Comparison of ENCODE assay signal across 15 mouse cellular contexts in the genomic region with DNA sequence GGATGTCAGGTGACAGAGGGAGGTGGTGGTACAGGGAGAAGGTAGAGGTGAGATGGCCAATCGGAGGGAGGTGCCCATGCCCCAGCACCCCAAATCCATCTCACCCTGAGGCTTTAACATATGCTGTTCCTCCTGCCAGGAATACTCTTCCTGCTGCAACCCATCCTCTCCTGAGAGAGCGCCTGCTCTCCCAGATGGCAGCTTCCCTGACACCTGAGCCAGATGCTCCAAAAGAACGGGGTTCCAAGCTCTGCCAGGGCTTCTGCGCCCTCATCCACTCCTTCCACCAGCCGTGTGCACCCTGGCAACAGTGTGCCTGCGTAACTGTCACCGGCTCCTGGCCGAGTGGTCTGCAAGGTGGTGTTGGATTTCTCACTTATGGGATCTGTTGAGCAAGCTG. TPM values are rescaled to one million over a fixed set of nuclear protein-coding genes. Genes with fewer than 3 reads are reported as not detected.
"Had no signal": no experiment of that assay in that cellular context is flagged by ENCODE, and none has a peak within 500 bp of the region (broad histone marks: within the 10 kb centered on the region; RNA-seq: fewer than 3 reads in every experiment).

No protein-coding gene starts in this region.

- ATAC-seq: lung, postnatal 0 days; midbrain, embryonic 15.5 days had no signal

- H3K36me3 ChIP-seq: kidney, embryonic 15.5 days; limb, embryonic 10.5 days; liver, embryonic 15.5 days; midbrain, embryonic 15.5 days; neural tube, embryonic 12.5 days had no signal

- H3K27ac ChIP-seq: kidney, embryonic 15.5 days; limb, embryonic 10.5 days; liver, embryonic 15.5 days; midbrain, embryonic 15.5 days; neural tube, embryonic 12.5 days; stomach, postnatal 0 days had no signal

- H3K9ac ChIP-seq: kidney, embryonic 15.5 days; liver, embryonic 15.5 days; midbrain, embryonic 15.5 days; neural tube, embryonic 12.5 days had no signal

- H3K4me3 ChIP-seq: kidney, embryonic 15.5 days; limb, embryonic 10.5 days; liver, embryonic 15.5 days; midbrain, embryonic 15.5 days; neural tube, embryonic 12.5 days had no signal

- H3K4me2 ChIP-seq: kidney, embryonic 15.5 days; liver, embryonic 11.5 days; liver, embryonic 15.5 days; midbrain, embryonic 15.5 days; neural tube, embryonic 12.5 days had no signal

- DNase-seq: kidney, postnatal 14 days; lung, adult 2 months; lung, postnatal 36 days had no signal

- H3K9me3 ChIP-seq: kidney, embryonic 15.5 days; limb, embryonic 10.5 days; liver, embryonic 15.5 days; midbrain, embryonic 15.5 days; neural tube, embryonic 12.5 days had no signal

- H3K4me1 ChIP-seq: kidney, embryonic 15.5 days; liver, embryonic 15.5 days had no signal

RNA-seq across cellular contexts. Expression of a gene that starts 6.9 kb away (rescaled TPM):
- total RNA-seq: monocyte, adult 5-6 weeks had no signal

RNA-seq across cellular contexts. Expression of a gene that starts 36.4 kb away (rescaled TPM):
- total RNA-seq: megakaryocyte progenitor cell, adult 5-6 weeks; monocyte, adult 5-6 weeks; neutrophil, adult 5-6 weeks had no signal
- polyA plus RNA-seq: kidney, embryonic 15.5 days; large intestine, adult 2 months; limb, embryonic 10.5 days; liver, embryonic 11.5 days; liver, embryonic 15.5 days; lung, postnatal 0 days; stomach, postnatal 0 days had no signal
